ENCODE assay signal across 17 mouse cellular contexts in genomic region chr15:103060021-103060340, GRCm38 (mm10). TPM values are rescaled to one million over a fixed set of nuclear protein-coding genes. Genes with fewer than 3 reads are reported as not detected.
DNase-seq lines count a peak whose midpoint lies in the region; ATAC-seq lines count a peak whose summit lies in the region.
"Had no signal": no experiment of that assay in that cellular context is flagged by ENCODE, and none has a peak within 500 bp of the region (broad histone marks: within the 10 kb centered on the region; RNA-seq: fewer than 3 reads in every experiment).

No protein-coding gene starts in this region.

- 1% methylated on average over 11 of the region's 11 CpGs for WGBS in forebrain, embryonic 10.5 days
- whole genome bisulfite sequencing in forebrain, embryonic 11.5 days = 2% methylated on average over 11 of the region's 11 CpGs
- 5% methylated on average over 11 of the region's 11 CpGs for WGBS in midbrain, embryonic 14.5 days
- 2% methylated on average over 11 of the region's 11 CpGs for WGBS in midbrain, embryonic 10.5 days
- WGBS in limb, embryonic 12.5 days = 8% methylated on average over 11 of the region's 11 CpGs
- WGBS in stomach, embryonic 16.5 days = 25% methylated on average over 11 of the region's 11 CpGs

- no peaks in the 10 kb centered on the region for H3K9me3 ChIP-seq in forebrain, embryonic 10.5 days
- no peaks in the 10 kb centered on the region for H3K9me3 ChIP-seq in forebrain, embryonic 11.5 days (ENCODE audit: control insufficient read depth, low read length)
- no peaks in the 10 kb centered on the region for H3K9me3 ChIP-seq in midbrain, embryonic 14.5 days (ENCODE audit: control insufficient read depth, low read length)
- no peaks in the 10 kb centered on the region for H3K9me3 ChIP-seq in midbrain, embryonic 10.5 days (replicated peaks)
- H3K9me3 ChIP-seq in limb, embryonic 12.5 days = no peaks in the 10 kb centered on the region
- H3K9me3 ChIP-seq in stomach, embryonic 16.5 days (replicated peaks; ENCODE audit: control insufficient read depth, low read length) = no peaks in the 10 kb centered on the region
- H3K9me3 ChIP-seq: G1E had no signal

- no peak overlapping the region for H3K27ac ChIP-seq in forebrain, embryonic 10.5 days
- H3K27ac ChIP-seq in forebrain, embryonic 11.5 days (ENCODE audit: low read depth, low read length) = no peak overlapping the region
- H3K27ac ChIP-seq in midbrain, embryonic 14.5 days (replicated peaks; ENCODE audit: low read depth, low read length) = no peak overlapping the region
- H3K27ac ChIP-seq in midbrain, embryonic 10.5 days (replicated peaks) = no peak overlapping the region
- no peak overlapping the region for H3K27ac ChIP-seq in limb, embryonic 12.5 days
- H3K27ac ChIP-seq in stomach, embryonic 16.5 days (ENCODE audit: low read length) = peak overlapping the region; percentile 97
- H3K27ac ChIP-seq: layer of hippocampus, adult 2 months; macrophage had no signal

- no peak for ATAC-seq in forebrain, embryonic 11.5 days (replicated peaks; ENCODE audit: low FRiP score)
- no peak for ATAC-seq in midbrain, embryonic 14.5 days (ENCODE audit: low FRiP score, low TSS enrichment)
- no peak for ATAC-seq in limb, embryonic 12.5 days (ENCODE audit: insufficient number of reproducible peaks, insufficient read depth, low FRiP score, low TSS enrichment, low read depth)
- no peak for ATAC-seq in stomach, embryonic 16.5 days (ENCODE audit: insufficient read depth, low FRiP score)

- peaks cover 100% of the 10 kb centered on the region for H3K27me3 ChIP-seq in forebrain, embryonic 10.5 days (ENCODE audit: poor library complexity, severe bottlenecking)
- H3K27me3 ChIP-seq in forebrain, embryonic 11.5 days (ENCODE audit: control insufficient read depth, insufficient read depth, low read length) = peaks cover 90% of the 10 kb centered on the region
- peaks cover 93% of the 10 kb centered on the region for H3K27me3 ChIP-seq in midbrain, embryonic 14.5 days (ENCODE audit: control insufficient read depth, insufficient read depth, low read length)
- H3K27me3 ChIP-seq in midbrain, embryonic 10.5 days (ENCODE audit: low read depth, poor library complexity, severe bottlenecking) = peaks cover 100% of the 10 kb centered on the region
- peaks cover 94% of the 10 kb centered on the region for H3K27me3 ChIP-seq in limb, embryonic 12.5 days
- H3K27me3 ChIP-seq in stomach, embryonic 16.5 days (ENCODE audit: control insufficient read depth, insufficient read depth, low read length) = no peaks in the 10 kb centered on the region

- intact Hi-C loops in heart, postnatal 36 days (cut with DNase I) = no loop called here

- H3K4me1 ChIP-seq in forebrain, embryonic 10.5 days = peaks cover 4% of the 10 kb centered on the region; the same call in 1 of the 2 replicates
- 0 out of 2 replicates have a peak, but pooled peaks cover 2% of the 10 kb centered on the region for H3K4me1 ChIP-seq in forebrain, embryonic 11.5 days (replicated peaks; ENCODE audit: control insufficient read depth, insufficient read depth, low read length)
- H3K4me1 ChIP-seq in midbrain, embryonic 14.5 days (ENCODE audit: control insufficient read depth, insufficient read depth, low read length) = no peaks in the 10 kb centered on the region
- peaks cover 7% of the 10 kb centered on the region for H3K4me1 ChIP-seq in midbrain, embryonic 10.5 days
- peaks cover 34% of the 10 kb centered on the region for H3K4me1 ChIP-seq in limb, embryonic 12.5 days (replicated peaks)
- H3K4me1 ChIP-seq in stomach, embryonic 16.5 days (ENCODE audit: control insufficient read depth, insufficient read depth, low read length) = peaks cover 16% of the 10 kb centered on the region

- peak; percentile 30 for DNase-seq in forebrain, embryonic 10.5 days (ENCODE audit: extremely low spot score, low spot score)
- DNase-seq in forebrain, embryonic 11.5 days (ENCODE audit: low spot score) = no peak
- DNase-seq in midbrain, embryonic 14.5 days = peak; percentile 20
- no peak for DNase-seq in midbrain, embryonic 10.5 days (ENCODE audit: low spot score)
- DNase-seq in heart, postnatal 36 days = no peak
- DNase-seq in lung, postnatal 10 days = no peak
- DNase-seq: right cerebral cortex, postnatal 14 days; thymus, adult 2 months had no signal

- no peak overlapping the region for H3K4me2 ChIP-seq in forebrain, embryonic 11.5 days (ENCODE audit: low read depth, low read length, severe bottlenecking)
- H3K4me2 ChIP-seq in midbrain, embryonic 14.5 days (ENCODE audit: low read length) = no peak overlapping the region
- peak overlapping the region; percentile 51; the same call in 1 of the 2 replicates for H3K4me2 ChIP-seq in limb, embryonic 12.5 days
- peak overlapping the region; percentile 67 for H3K4me2 ChIP-seq in stomach, embryonic 16.5 days (ENCODE audit: low read depth, low read length)

- no peaks in the 10 kb centered on the region for H3K36me3 ChIP-seq in forebrain, embryonic 10.5 days (replicated peaks)
- no peaks in the 10 kb centered on the region for H3K36me3 ChIP-seq in forebrain, embryonic 11.5 days (ENCODE audit: control insufficient read depth, insufficient read depth, low read length)
- H3K36me3 ChIP-seq in midbrain, embryonic 14.5 days (ENCODE audit: control insufficient read depth, insufficient read depth, low read length) = no peaks in the 10 kb centered on the region
- H3K36me3 ChIP-seq in midbrain, embryonic 10.5 days = no peaks in the 10 kb centered on the region
- H3K36me3 ChIP-seq in limb, embryonic 12.5 days = no peaks in the 10 kb centered on the region
- H3K36me3 ChIP-seq in stomach, embryonic 16.5 days (ENCODE audit: control insufficient read depth, insufficient read depth, low read length) = no peaks in the 10 kb centered on the region

- H3K9ac ChIP-seq in forebrain, embryonic 11.5 days (ENCODE audit: low read length) = no peak overlapping the region
- H3K9ac ChIP-seq in midbrain, embryonic 14.5 days (replicated peaks; ENCODE audit: low read length) = no peak overlapping the region
- H3K9ac ChIP-seq in limb, embryonic 12.5 days (replicated peaks) = no peak overlapping the region
- H3K9ac ChIP-seq in stomach, embryonic 16.5 days (ENCODE audit: low read length) = peak overlapping the region; percentile 74

- H3K4me3 ChIP-seq in forebrain, embryonic 10.5 days = no peak overlapping the region
- H3K4me3 ChIP-seq in forebrain, embryonic 11.5 days (ENCODE audit: low read depth, low read length) = no peak overlapping the region
- no peak overlapping the region for H3K4me3 ChIP-seq in midbrain, embryonic 14.5 days (replicated peaks; ENCODE audit: low read depth, low read length)
- H3K4me3 ChIP-seq in midbrain, embryonic 10.5 days = no peak overlapping the region
- H3K4me3 ChIP-seq in limb, embryonic 12.5 days (replicated peaks) = no peak overlapping the region
- peak overlapping the region; percentile 38 for H3K4me3 ChIP-seq in stomach, embryonic 16.5 days (replicated peaks; ENCODE audit: low read length)
- H3K4me3 ChIP-seq: erythroblast, embryonic 14.5 days; layer of hippocampus, adult 2 months had no signal

RNA-seq across cellular contexts. Expression of gene Hoxc4, which starts 41.2 kb away (rescaled TPM):
- polyA plus RNA-seq in forebrain, embryonic 10.5 days (2016; fragmentation: Nextera tagmentation; extraction: Ambion mirVana) = not detected in 2 replicates
- polyA plus RNA-seq in forebrain, embryonic 11.5 days (2014; fragmentation: Nextera tagmentation; extraction: Ambion mirVana) = not detected in 2 replicates
- polyA plus RNA-seq in midbrain, embryonic 14.5 days (2014; fragmentation: Nextera tagmentation; extraction: Ambion mirVana) = not detected in 2 replicates
- polyA plus RNA-seq in midbrain, embryonic 10.5 days (2016; fragmentation: Nextera tagmentation; extraction: Ambion mirVana) = not detected in 2 replicates
- polyA plus RNA-seq in limb, embryonic 12.5 days (2016; fragmentation: Nextera tagmentation; extraction: Ambion mirVana) = 3.8 and 6.7 TPM in 2 replicates
- polyA plus RNA-seq in stomach, embryonic 16.5 days (2015; fragmentation: Nextera tagmentation; extraction: Ambion mirVana) = 19.0 and 20.0 TPM in 2 replicates
- total RNA-seq in heart, postnatal 36 days (2021) = not detected
- total RNA-seq: layer of hippocampus, adult 2 months; left cerebral cortex, postnatal 25 days had no signal
- polyA plus RNA-seq: cortical plate, adult 2 months; heart, postnatal 0 days; macrophage had no signal

Comparison
In these comparisons a context has a peak if more than half of its experiments do, and no peak if none do; other contexts are left out.
1. DNase-seq: peak in forebrain, embryonic 10.5 days (single experiment) and midbrain, embryonic 14.5 days (single experiment); none in forebrain, embryonic 11.5 days (single experiment), midbrain, embryonic 10.5 days (single experiment), heart, postnatal 36 days (0 of 2) and lung, postnatal 10 days (single experiment).
2. H3K4me2 ChIP-seq: peak in limb, embryonic 12.5 days (single experiment) and stomach, embryonic 16.5 days (single experiment); none in forebrain, embryonic 11.5 days (single experiment) and midbrain, embryonic 14.5 days (single experiment).